Mouse (Mus musculus): Measurements from ENCODE around the gene Abi1.

GRCm38 (mm10) chr2:22894932-22895281, 145.1 kb downstream of the Abi1 start:
- TF ChIP-seq CTCF (IDR thresholded peaks at IDR 0.05; ENCODE audit: low read depth, low read length): no peak
- TF ChIP-seq POLR2A (IDR thresholded peaks at IDR 0.05; ENCODE audit: borderline replicate concordance, low read depth, low read length): no peak
